Mouse (Mus musculus) heart, embryonic 14.5 days (tissue): Measurements from ENCODE around the gene Cdhr5. TPM values are rescaled to one million over a fixed set of nuclear protein-coding genes. Genes with fewer than 3 reads are reported as not detected.

Experiments
- ATAC-seq: fragments of 200-750 bp; cut with Nextera tagmentation; 2 replicates; pipeline ENCODE4 v1.8.0; 2017; ENCODE audit warnings: low read depth, moderate TSS enrichment; ENCODE audit not compliant: insufficient number of reproducible peaks, insufficient read depth, low FRiP score
- H3K27ac ChIP-seq, 2 experiments: fragments of 200-500 bp in 1 of 2; fragments of 300-500 bp in 1 of 2; sonication (generic) in 1 of 2; replicated peaks in 1 of 2; 2 replicates each; pipeline ENCODE4 v1.5.1; 2012 to 2014; ENCODE audit warnings: low read depth in 2 of 2, low read length in 2 of 2, control low read depth in 1 of 2, mild to moderate bottlenecking in 1 of 2, mixed read lengths in 1 of 2; ENCODE audit not compliant: control insufficient read depth in 1 of 2, insufficient read depth in 1 of 2
- H3K27me3 ChIP-seq: fragments of 300-500 bp; sonication (generic); 2 replicates; pipeline ENCODE4 v1.6.1; 2014; ENCODE audit warnings: mild to moderate bottlenecking, low read length, control low read depth; ENCODE audit not compliant: control insufficient read depth, insufficient read depth
- H3K36me3 ChIP-seq: fragments of 300-500 bp; sonication (generic); 2 replicates; pipeline ENCODE4 v1.6.1; 2014; ENCODE audit warnings: mild to moderate bottlenecking, control low read depth, low read length, mixed read lengths; ENCODE audit not compliant: control insufficient read depth, insufficient read depth
- H3K4me1 ChIP-seq, 2 experiments: fragments of 200-500 bp in 1 of 2; fragments of 300-500 bp in 1 of 2; sonication (generic) in 1 of 2; 2 replicates each; pipeline ENCODE4 v1.6.1; 2012 to 2014; ENCODE audit warnings: low read length in 2 of 2, control low read depth in 1 of 2, mixed read lengths in 1 of 2; ENCODE audit not compliant: control insufficient read depth in 2 of 2, insufficient read depth in 2 of 2
- H3K4me2 ChIP-seq: fragments of 300-500 bp; sonication (generic); 2 replicates; pipeline ENCODE4 v1.6.1; 2014; ENCODE audit warnings: mild to moderate bottlenecking, low read length
- H3K4me3 ChIP-seq, 2 experiments: fragments of 200-500 bp in 1 of 2; fragments of 300-500 bp in 1 of 2; sonication (generic) in 1 of 2; 2 replicates each; pipeline ENCODE4 v1.5.1; 2012 to 2014; ENCODE audit warnings: low read length in 2 of 2, mild to moderate bottlenecking in 2 of 2, control low read depth in 1 of 2, low read depth in 1 of 2, moderate library complexity in 1 of 2; ENCODE audit not compliant: control insufficient read depth in 1 of 2, insufficient read depth in 1 of 2
- H3K9ac ChIP-seq: fragments of 300-500 bp; sonication (generic); 2 replicates; pipeline ENCODE4 v1.6.1; 2014; ENCODE audit warnings: mild to moderate bottlenecking, low read length
- H3K9me3 ChIP-seq: fragments of 300-500 bp; sonication (generic); 2 replicates; pipeline ENCODE4 v1.6.1; 2016; ENCODE audit warnings: low read length, control low read depth; ENCODE audit not compliant: control insufficient read depth
- WGBS: fragments of 180-500 bp; shearing (Covaris S2); extraction: QIAGEN DNeasy Blood & Tissue Kit; methylation state at CpG from one replicate; pipeline ENCODE4 v1.1.7; 2014; 5-methylcytosine and 5-hydroxymethylcytosine counted together
- polyA plus RNA-seq: library from polyadenylated mRNA; unstranded; fragments of >200 nt; fragmentation: Nextera tagmentation; extraction: Ambion mirVana; gene quantifications from 2 replicates; pipeline ENCODE4 v1.2.1, GENCODE M21; 2014

Gene Cdhr5
- polyA plus RNA-seq, 1 experiment from 2014 or later: not detected

DNA sequence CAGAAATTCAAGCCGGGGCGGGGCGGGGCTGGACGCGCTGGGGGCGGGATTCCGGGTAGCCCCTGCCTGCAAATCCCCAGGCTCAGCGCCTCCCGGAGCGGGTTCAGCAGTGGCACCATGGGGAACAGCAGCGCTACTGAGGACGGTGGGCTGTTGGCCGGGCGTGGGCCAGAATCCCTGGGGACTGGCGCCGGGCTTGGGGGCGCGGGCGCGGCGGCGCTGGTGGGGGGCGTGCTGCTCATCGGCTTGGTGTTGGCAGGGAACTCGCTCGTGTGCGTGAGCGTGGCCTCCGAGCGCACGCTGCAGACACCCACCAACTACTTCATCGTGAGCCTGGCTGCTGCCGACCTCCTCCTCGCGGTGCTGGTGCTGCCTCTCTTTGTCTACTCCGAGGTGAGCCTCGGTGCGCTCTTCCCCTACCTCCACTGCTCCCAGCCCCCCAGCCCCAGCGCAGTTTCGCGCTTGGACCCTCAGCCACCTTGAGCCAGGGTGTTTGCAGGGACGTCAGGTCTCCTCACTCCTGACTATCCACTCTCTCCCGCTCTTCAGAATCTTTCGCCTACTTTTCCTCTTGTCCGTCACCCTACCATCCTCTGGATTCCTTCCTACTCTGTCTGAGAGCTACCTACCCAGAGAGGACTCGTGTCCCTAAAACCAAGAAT is 15.5 kb upstream of the Cdhr5 start, which contains the start of gene Drd4:
Gene Drd4 (plus strand): TSS at position 86 of the 662 bp plus-strand sequence.
- Histone ChIP-seq H3K4me2 (peak within 1 kb of the TSS; percentile 75), H3K27ac (no peak within 1 kb of the TSS), H3K4me1 (peaks cover 4 to 22% of the 10 kb centered on the region in 2 experiments; a peak in 3 of 4 replicates), H3K9me3 (no peaks in the 10 kb centered on the region), H3K9ac (peak within 1 kb of the TSS; percentile 44), H3K36me3 (peaks cover 4% of the 10 kb centered on the region), H3K4me3 (peak within 1 kb of the TSS; percentile 35 to 39), H3K27me3 (peaks cover 63% of the 10 kb centered on the region)
- no peak; the same call in 1 of the 2 replicates for ATAC-seq
- WGBS: 3% methylated on average over 35 of the region's 46 CpGs

- Histone ChIP-seq H3K36me3 (no peaks in the 10 kb centered on the region), H3K27me3 (peaks cover 36% of the 10 kb centered on the region), H3K27ac (no peak overlapping the region), H3K4me1 (peaks cover 0 to 5% of the 10 kb centered on the region in 2 experiments; a peak in 2 of 4 replicates), H3K9ac (no peak overlapping the region), H3K4me3 (no peak overlapping the region), H3K9me3 (no peaks in the 10 kb centered on the region), H3K4me2 (no peak overlapping the region)
- ATAC-seq: no peak
- WGBS: 61% methylated on average over 3 of the region's 3 CpGs
Measured at GRCm38 (mm10) chr7:141288042-141288441, 11.5 kb upstream of the Cdhr5 start.

GRCm38 (mm10) chr7:141282756-141283155 is 6.2 kb upstream of the Cdhr5 start:
- no peaks in the 10 kb centered on the region for H3K9me3 ChIP-seq
- H3K27ac ChIP-seq: no peak overlapping the region
- no peak for ATAC-seq
- H3K4me1 ChIP-seq: peaks cover 2 to 12% of the 10 kb centered on the region in 2 experiments; a peak in 3 of 4 replicates
- H3K27me3 ChIP-seq: peaks cover 17% of the 10 kb centered on the region; the same call in 1 of the 2 replicates
- no peak overlapping the region for H3K4me2 ChIP-seq
- H3K4me3 ChIP-seq: no peak overlapping the region
- H3K36me3 ChIP-seq: no peaks in the 10 kb centered on the region
- WGBS: 78% methylated on average over 4 of the region's 4 CpGs
- no peak overlapping the region for H3K9ac ChIP-seq

GRCm38 (mm10) chr7:141281442-141281841 is 4.9 kb upstream of the Cdhr5 start:
- Histone ChIP-seq H3K36me3 (no peaks in the 10 kb centered on the region), H3K4me2 (no peak overlapping the region), H3K27me3 (peaks cover 17% of the 10 kb centered on the region; the same call in 1 of the 2 replicates), H3K4me1 (peaks cover 2 to 12% of the 10 kb centered on the region in 2 experiments; a peak in 3 of 4 replicates), H3K27ac (no peak overlapping the region), H3K9me3 (no peaks in the 10 kb centered on the region), H3K4me3 (no peak overlapping the region), H3K9ac (no peak overlapping the region)
- ATAC-seq: no peak
- 80% methylated on average over 6 of the region's 6 CpGs for WGBS

DNA sequence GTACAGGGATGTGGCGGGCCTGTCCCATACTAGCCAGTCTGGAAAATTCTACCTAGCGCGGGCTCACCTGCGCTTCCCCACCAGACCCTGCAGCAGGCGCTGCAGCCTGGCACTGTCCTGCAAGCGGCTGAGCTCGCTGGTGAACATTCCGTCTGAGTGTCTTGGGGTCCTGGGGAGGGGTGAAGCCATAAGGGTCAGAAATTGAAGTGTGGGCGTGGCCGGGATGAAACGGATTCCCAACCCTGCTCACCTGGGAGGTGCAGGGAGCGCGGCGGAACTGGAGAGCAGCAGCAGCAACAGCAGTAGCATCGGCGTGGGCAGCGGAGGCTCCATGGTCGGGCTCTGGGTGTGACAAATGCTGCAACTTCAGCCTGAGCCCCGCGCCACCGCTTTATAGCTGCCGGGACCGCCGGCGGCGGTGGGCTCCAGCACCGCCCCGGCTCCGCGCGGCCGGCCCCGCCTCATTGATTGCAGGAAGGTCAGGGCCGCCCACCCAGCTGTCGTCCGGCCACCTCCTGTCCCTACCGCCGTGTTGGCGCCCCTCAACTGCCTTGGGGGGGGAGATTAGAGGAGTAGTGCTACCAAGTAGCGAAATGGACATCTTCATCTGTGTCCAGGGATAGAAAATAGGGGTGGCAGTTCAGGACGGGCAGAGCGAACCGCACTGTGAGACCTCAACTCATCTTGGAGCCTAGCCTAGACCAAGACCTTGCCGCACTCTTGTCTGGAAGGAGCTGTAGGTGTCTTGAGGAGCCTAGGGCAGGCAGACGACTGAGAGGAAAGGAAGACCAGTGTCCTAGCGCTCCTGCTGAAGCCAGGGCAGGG is 2.4 kb upstream of the Cdhr5 start, which contains the start of gene Sct:
Gene Sct (minus strand): TSS at position 368 of the 825 bp plus-strand sequence.
- Histone ChIP-seq H3K27me3 (peaks cover 17% of the 10 kb centered on the region; the same call in 1 of the 2 replicates), H3K27ac (no peak within 1 kb of the TSS), H3K4me2 (peak within 1 kb of the TSS; percentile 98), H3K9ac (peak within 1 kb of the TSS; percentile 57), H3K4me3 (peak within 1 kb of the TSS; percentile 42 to 47), H3K36me3 (no peaks in the 10 kb centered on the region), H3K4me1 (peaks cover 2 to 12% of the 10 kb centered on the region in 2 experiments; a peak in 3 of 4 replicates), H3K9me3 (no peaks in the 10 kb centered on the region)
- peak; percentile 41 for ATAC-seq
- 3% methylated on average over 46 of the region's 46 CpGs for WGBS

- Histone ChIP-seq H3K27ac (no peak overlapping the region), H3K36me3 (no peaks in the 10 kb centered on the region), H3K4me3 (no peak overlapping the region; a peak in 1 of 4 replicates), H3K4me2 (peak overlapping the region; percentile 98), H3K27me3 (peaks cover 17% of the 10 kb centered on the region; the same call in 1 of the 2 replicates), H3K9me3 (no peaks in the 10 kb centered on the region), H3K4me1 (peaks cover 2 to 12% of the 10 kb centered on the region in 2 experiments; a peak in 3 of 4 replicates), H3K9ac (no peak overlapping the region)
- 77% methylated on average over 11 of the region's 11 CpGs for WGBS
- no peak for ATAC-seq
Measured at GRCm38 (mm10) chr7:141277701-141278678, 1.4 kb upstream of the Cdhr5 start.
